ENCODE assay signal across 28 mouse cellular contexts in the genomic region with DNA sequence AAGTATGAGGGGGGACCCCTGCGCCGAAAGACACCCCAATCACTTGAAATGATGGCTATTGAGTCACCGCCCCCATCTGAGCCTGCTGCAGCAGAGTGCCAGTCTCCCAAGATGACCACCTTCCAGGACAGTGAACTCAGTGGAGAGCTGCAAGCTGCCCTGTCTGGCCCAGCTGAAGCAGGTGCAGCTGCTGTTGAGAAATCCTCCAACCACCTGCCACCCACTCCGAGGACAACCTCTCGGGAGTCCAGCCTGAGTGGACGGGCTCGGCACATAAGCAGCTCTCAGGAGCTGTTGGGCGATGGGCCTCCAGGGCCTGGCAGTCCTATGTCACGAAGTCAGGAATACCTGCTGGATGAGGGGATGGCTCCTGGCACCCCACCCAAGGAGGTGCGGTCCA. TPM values are rescaled to one million over a fixed set of nuclear protein-coding genes. Genes with fewer than 3 reads are reported as not detected.
"Had no signal": no experiment of that assay in that cellular context is flagged by ENCODE, and none has a peak within 500 bp of the region (broad histone marks: within the 10 kb centered on the region; RNA-seq: fewer than 3 reads in every experiment).

No protein-coding gene starts in this region.

- H3K27ac ChIP-seq: heart, adult 2 months; heart, embryonic 13.5 days; heart, embryonic 15.5 days; hindbrain, embryonic 13.5 days; hindbrain, embryonic 15.5 days; hindbrain, postnatal 0 days; kidney, embryonic 15.5 days; kidney, postnatal 0 days; limb, embryonic 13.5 days; limb, embryonic 15.5 days; liver, embryonic 12.5 days had no signal

- DNase-seq: gastrocnemius, postnatal 14 days; gastrocnemius, postnatal 36 days; heart, adult 11 months; heart, adult 2 months; heart, postnatal 14 days; heart, postnatal 36 days; kidney, adult 11 months; kidney, adult 2 months; kidney, adult 9 months; kidney, postnatal 14 days; kidney, postnatal 36 days; layer of hippocampus, adult 9-11 months; layer of hippocampus, postnatal 36 days; left cerebral cortex, postnatal 4 days had no signal

- H3K4me3 ChIP-seq: heart, adult 2 months; heart, embryonic 13.5 days; heart, embryonic 15.5 days; hindbrain, embryonic 13.5 days; hindbrain, embryonic 15.5 days; kidney, embryonic 15.5 days; limb, embryonic 13.5 days; limb, embryonic 15.5 days; liver, embryonic 12.5 days had no signal

RNA-seq across cellular contexts. Expression of a gene that starts 15.7 kb away (rescaled TPM):
- total RNA-seq: hematopoietic stem cell, adult 5-6 weeks had no signal

RNA-seq across cellular contexts. Expression of a gene that starts 29.9 kb away (rescaled TPM):
- total RNA-seq: gastrocnemius, adult 18-20 months; heart, postnatal 36 days; hematopoietic stem cell, adult 5-6 weeks had no signal

RNA-seq across cellular contexts. Expression of a gene that starts 30.4 kb away (rescaled TPM):
- total RNA-seq: gastrocnemius, adult 8-10 months; heart, adult 2 months; heart, postnatal 36 days; liver, adult 2 months had no signal
